Mouse (Mus musculus) ES-E14 (cell line): ENCODE data around the gene Urad. TPM values are rescaled to one million over a fixed set of nuclear protein-coding genes. Genes with fewer than 3 reads are reported as not detected.

Experiments used
- DNase-seq: peaks from one replicate; pipeline ENCODE4 v3.0.0-alpha.2; 2013; ENCODE audit warnings: low read depth, low spot score
- H3K27ac ChIP-seq: 2 replicates; pipeline ENCODE4 v1.5.1; 2012; ENCODE audit warnings: low read depth, mild to moderate bottlenecking, low read length, moderate library complexity, mixed read lengths; ENCODE audit not compliant: poor library complexity, insufficient read depth, severe bottlenecking
- H3K36me3 ChIP-seq: 2 replicates; pipeline ENCODE4 v1.6.1; 2012; ENCODE audit warnings: mild to moderate bottlenecking, low read length, moderate library complexity, mixed read lengths; ENCODE audit not compliant: control insufficient read depth, poor library complexity, insufficient read depth, severe bottlenecking
- H3K4me1 ChIP-seq, 2 experiments: fragments of 150-350 bp in 1 of 2; sonication (generic) in 1 of 2; 2 replicates each; pipeline ENCODE4 v1.6.1; 2012; ENCODE audit warnings: low read length in 2 of 2, mild to moderate bottlenecking in 1 of 2, mixed read lengths in 1 of 2; ENCODE audit not compliant: control insufficient read depth in 2 of 2, insufficient read depth in 2 of 2, poor library complexity in 1 of 2
- H3K4me3 ChIP-seq, 2 experiments: fragments of 150-350 bp in 1 of 2; sonication (generic) in 1 of 2; 2 replicates each; pipeline ENCODE4 v1.5.1; 2012; ENCODE audit warnings: low read length in 2 of 2, low read depth in 1 of 2, mild to moderate bottlenecking in 1 of 2, mixed read lengths in 1 of 2; ENCODE audit not compliant: insufficient read depth in 1 of 2, poor library complexity in 1 of 2, severe bottlenecking in 1 of 2
- H3K9ac ChIP-seq: 2 replicates; pipeline ENCODE4 v1.6.1; 2012; ENCODE audit warnings: low read depth, mild to moderate bottlenecking, low read length, mixed read lengths; ENCODE audit not compliant: poor library complexity, insufficient read depth, severe bottlenecking
- H3K9me3 ChIP-seq: fragments of 150-350 bp; sonication (generic); 2 replicates; pipeline ENCODE4 v1.6.1; 2012; ENCODE audit warnings: low read depth, mild to moderate bottlenecking, low read length; ENCODE audit not compliant: control insufficient read depth, insufficient read depth
- CHD2 ChIP-seq: IDR thresholded peaks from 2 replicates; pipeline ENCODE4 v1.6.1; 2014; ENCODE audit warnings: mild to moderate bottlenecking, low read depth, low read length, inconsistent platforms
- HCFC1 ChIP-seq: IDR thresholded peaks from 2 replicates; pipeline ENCODE4 v1.6.1; 2012; ENCODE audit warnings: low read length, inconsistent platforms, borderline replicate concordance; ENCODE audit not compliant: insufficient read depth
- MAFK ChIP-seq: IDR thresholded peaks from 2 replicates; pipeline ENCODE4 v1.6.1; 2014; ENCODE audit warnings: mild to moderate bottlenecking, low read depth, low read length, inconsistent platforms; ENCODE audit not compliant: insufficient read depth
- ZC3H11A ChIP-seq: IDR thresholded peaks from 2 replicates; pipeline ENCODE4 v1.6.1; 2012; ENCODE audit warnings: low read depth, mild to moderate bottlenecking, inconsistent platforms, low read length, borderline replicate concordance
- ZNF384 ChIP-seq: IDR thresholded peaks from 2 replicates; pipeline ENCODE4 v1.6.1; 2012; ENCODE audit warnings: low read depth, low read length, inconsistent platforms
- in situ Hi-C, 2 experiments: fragments of 600-800 bp; cut with MboI; formaldehyde crosslinking; loops; one replicate each; pipeline ENCODE4 v1.15.1; 2025; ENCODE audit warnings: low sequenced_read_pairs in 2 of 2, inconsistent platforms in 1 of 2; ENCODE audit not compliant: unreplicated experiment in 2 of 2
- total RNA-seq: library from RNA; depleted of rRNA; stranded (reverse); fragments of 300-350 nt; gene quantifications from 2 replicates; pipeline ENCODE4 v1.2.3, GENCODE M21; 2012; rRNA removed

Gene Urad
- total RNA-seq = not detected in 2 replicates

DNA sequence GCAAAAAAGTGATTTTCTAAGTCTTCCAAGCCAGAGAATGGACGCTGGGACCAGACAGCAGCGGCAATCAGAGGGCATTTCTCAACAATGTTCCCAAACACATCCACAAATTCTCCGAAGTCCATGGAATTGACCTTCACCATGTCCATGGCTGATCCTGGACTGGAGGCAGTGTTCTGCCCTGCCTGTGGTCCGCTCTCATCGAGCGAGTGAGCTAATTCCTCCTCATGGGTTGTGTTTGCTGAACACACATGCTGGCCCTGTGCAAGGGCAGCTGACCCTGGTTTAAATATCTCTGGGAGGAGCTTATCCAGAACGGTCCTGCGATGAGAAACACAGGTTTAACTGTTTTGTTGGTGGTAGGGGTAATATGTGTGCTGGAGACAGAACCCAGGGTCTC is at the start of gene Urad:
TSS of gene Urad (minus strand) at position 258 of the 400 bp plus-strand sequence.
- no peaks in the 10 kb centered on the region for H3K9me3 ChIP-seq
- DNase-seq = no peak
- H3K4me1 ChIP-seq = no peaks in the 10 kb centered on the region
- in situ Hi-C loops = loop anchor here in 1 of 2 experiments (10.0 kb wide), 1 partner anchor 617 kb away; no protein-coding TSS in a partner anchor
- H3K36me3 ChIP-seq = no peaks in the 10 kb centered on the region
- TF ChIP-seq ZNF384 (no peak), ZC3H11A (no peak), CHD2 (no peak), MAFK (no peak), HCFC1 (no peak)
- no peak within 1 kb of the TSS for H3K27ac ChIP-seq
- H3K9ac ChIP-seq = no peak within 1 kb of the TSS
- no peak within 1 kb of the TSS for H3K4me3 ChIP-seq

DNA sequence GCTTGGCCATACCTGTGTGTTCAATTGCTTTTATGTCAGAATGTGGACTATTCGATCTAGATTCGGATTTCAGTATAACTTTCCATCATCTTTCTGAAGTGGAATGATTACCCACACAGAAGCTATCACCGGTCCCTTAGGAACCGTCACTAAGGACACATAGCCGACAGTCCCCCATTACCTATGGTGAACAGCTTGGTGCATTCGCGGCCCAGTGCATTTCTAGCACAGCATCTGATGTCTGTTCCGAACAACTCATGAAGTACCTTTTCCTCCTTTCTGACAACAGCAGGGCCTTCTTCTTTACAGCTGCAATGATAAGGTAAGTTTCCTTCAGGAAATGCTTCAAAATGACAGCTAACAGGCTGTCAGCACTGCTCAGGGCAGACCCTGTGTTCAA is 48.0 kb upstream of the Urad start:
- in situ Hi-C loops = no loop called here
- Histone ChIP-seq H3K27ac (no peak overlapping the region), H3K9ac (no peak overlapping the region), H3K9me3 (no peaks in the 10 kb centered on the region), H3K4me3 (no peak overlapping the region), H3K36me3 (no peaks in the 10 kb centered on the region), H3K4me1 (no peaks in the 10 kb centered on the region; a peak in 1 of 4 replicates)
- no peak for TF ChIP-seq HCFC1
- no peak for TF ChIP-seq CHD2
- no peak for TF ChIP-seq ZNF384
- TF ChIP-seq ZC3H11A = no peak
- no peak for TF ChIP-seq MAFK
- no peak for DNase-seq

DNA sequence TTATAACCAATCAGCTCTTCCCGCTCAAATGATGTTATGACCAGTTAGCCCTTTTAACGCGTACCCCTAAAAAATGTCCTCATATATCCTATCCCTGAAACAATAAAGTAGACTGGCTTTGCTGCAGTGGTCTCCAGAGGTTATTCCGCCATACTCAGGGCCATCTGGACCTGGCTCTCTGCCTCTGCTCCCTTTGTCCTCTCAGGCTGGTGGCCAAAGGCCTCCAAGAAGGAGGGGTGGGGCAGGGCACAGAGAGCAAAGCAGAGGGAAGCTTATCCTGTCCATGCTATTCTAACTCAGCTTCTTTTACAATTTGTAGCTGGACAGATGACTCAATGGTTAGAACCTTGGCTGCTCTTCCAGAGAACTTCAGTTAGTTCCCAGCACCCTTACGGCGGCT is 46.0 kb upstream of the Urad start:
- H3K27ac ChIP-seq = no peak overlapping the region
- no peaks in the 10 kb centered on the region for H3K36me3 ChIP-seq
- no peak for DNase-seq
- H3K4me3 ChIP-seq = no peak overlapping the region
- H3K9ac ChIP-seq = no peak overlapping the region
- H3K4me1 ChIP-seq = no peaks in the 10 kb centered on the region; a peak in 1 of 4 replicates
- no peaks in the 10 kb centered on the region for H3K9me3 ChIP-seq
- in situ Hi-C loops = no loop called here
- TF ChIP-seq ZC3H11A = no peak
- no peak for TF ChIP-seq CHD2
- no peak for TF ChIP-seq HCFC1
- TF ChIP-seq MAFK = no peak
- TF ChIP-seq ZNF384 = no peak

DNA sequence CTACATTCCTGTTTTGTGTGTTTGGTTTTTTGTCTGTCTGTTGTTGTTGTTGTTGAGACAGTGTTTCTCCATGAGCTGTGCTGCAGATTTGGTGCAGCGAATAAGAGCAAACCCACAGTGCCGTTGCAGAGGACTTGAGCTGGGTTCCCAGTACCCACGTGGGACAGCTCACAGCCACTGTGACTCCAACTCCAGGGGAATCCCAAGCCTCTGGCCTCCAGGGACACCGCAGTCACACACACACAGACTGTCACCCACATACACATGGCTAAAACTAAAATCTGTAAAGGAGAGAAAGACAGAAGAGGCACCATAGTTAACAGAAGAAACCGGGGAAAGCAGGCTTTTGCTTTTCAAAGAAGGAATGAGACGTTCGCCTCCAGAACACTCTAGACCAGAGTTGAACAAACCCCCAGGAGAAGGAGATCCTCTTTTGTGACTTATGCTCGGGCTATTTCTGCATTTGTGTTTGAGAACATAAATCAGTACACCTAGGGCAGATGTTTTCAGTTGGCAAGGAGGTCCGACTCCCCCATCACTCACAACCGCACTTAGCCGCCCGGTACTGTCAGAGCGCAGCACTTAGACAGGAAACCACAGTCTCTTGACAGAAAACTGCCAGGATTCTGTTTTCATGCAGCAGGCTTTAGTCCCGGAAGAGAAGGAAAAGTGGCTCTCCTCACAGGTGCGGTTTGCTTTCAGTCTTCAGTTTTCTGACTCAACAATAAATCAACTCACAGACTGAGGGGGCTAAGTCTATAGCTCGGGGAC is 43.9 kb upstream of the Urad start:
- in situ Hi-C loops = no loop called here
- Histone ChIP-seq H3K4me1 (no peaks in the 10 kb centered on the region; a peak in 1 of 4 replicates), H3K9me3 (no peaks in the 10 kb centered on the region), H3K9ac (no peak overlapping the region), H3K4me3 (no peak overlapping the region), H3K36me3 (no peaks in the 10 kb centered on the region), H3K27ac (no peak overlapping the region)
- TF ChIP-seq ZNF384 (no peak), MAFK (no peak), HCFC1 (no peak), ZC3H11A (no peak), CHD2 (no peak)
- no peak for DNase-seq

DNA sequence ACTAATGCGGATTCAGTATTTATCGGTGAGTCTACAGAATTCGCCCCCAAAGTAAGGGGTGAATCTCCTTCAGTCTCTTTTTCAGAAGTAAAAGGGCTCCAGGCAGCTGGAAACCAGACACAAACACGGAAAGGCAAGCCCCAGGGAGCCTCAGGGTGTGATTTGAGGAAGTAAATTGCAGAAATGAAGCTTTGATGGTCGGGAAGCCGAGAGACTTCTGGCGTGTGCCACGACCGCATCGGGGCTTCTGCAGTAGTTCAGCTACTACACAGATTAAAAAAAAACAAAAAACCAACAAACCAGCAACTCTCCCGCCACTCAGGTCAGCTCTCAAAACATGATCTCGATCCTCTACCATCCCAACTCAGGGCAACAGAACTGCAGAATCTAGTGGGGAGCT is 40.8 kb upstream of the Urad start:
- Histone ChIP-seq H3K4me1 (no peaks in the 10 kb centered on the region; a peak in 1 of 4 replicates), H3K36me3 (no peaks in the 10 kb centered on the region), H3K9ac (no peak overlapping the region), H3K9me3 (no peaks in the 10 kb centered on the region), H3K4me3 (no peak overlapping the region), H3K27ac (no peak overlapping the region)
- TF ChIP-seq ZNF384 (no peak), ZC3H11A (no peak)
- DNase-seq = no peak
- in situ Hi-C loops = no loop called here
